Mouse (Mus musculus): ENCODE data around the gene Krtap7-1.

Gene Krtap7-1

DNA sequence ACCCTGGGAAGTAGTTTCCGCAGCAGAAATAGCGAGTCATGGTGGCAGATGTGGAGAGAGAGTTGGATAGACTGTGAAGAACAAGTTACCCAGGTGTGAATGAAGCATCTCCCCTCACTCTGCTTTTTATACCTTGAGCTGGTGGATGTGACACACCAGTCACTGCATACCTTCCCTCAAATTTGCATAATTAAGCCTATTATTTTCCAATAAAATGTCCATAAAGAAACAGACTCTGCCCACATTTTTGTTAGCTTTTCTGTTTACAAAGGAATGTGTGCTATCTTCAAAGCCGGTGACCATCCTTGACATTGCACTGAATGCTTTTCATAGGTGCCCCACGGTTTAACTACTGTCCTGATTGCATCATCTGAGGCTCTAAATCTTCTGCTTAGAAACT is at the start of gene Krtap7-1:
TSS of gene Krtap7-1 (minus strand) at position 101 of the 400 bp plus-strand sequence.
- no peak for DNase-seq (ENCODE audit: inconsistent ontology term)

DNA sequence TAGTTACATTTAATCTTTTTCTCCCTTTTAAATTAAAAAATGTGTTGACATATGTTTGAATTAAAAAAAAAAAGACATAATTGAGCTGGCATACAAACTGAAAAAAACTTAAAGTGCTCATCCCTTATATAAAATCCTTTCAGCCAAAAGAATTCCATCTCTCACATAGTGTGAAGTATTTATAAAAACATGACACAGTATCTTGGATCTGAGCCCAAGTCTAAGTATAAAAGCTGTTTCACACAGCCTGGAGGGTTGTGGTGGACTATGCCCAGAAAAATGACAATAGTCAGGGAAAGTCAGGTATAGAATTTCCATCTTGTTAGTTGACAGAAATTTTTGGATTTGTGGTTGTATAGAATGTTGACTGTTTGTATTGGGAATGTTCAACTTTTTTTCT is 42.2 kb upstream of the Krtap7-1 start:
- peak; percentile 7 for DNase-seq (ENCODE audit: inconsistent ontology term)

DNA sequence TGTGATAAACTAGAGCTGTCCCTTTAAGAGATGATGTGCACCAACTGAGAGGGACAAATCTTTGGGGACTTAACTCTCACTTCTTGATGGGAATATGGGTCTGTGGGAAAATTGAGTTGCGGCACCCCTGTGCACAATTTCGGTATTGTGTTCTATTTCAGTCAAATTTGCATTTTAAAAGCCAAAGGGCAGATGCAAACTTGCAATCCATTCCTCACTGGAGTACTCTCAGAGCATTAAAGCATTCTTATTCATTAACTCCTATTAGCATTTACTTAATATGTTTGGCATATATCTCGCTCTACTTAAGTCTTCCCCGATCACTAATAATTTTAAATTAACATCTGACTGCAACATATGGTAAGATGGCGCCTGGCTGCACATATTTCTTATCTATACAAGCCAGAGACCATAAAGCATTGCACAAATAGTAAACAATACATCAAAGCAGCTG is 29.9 kb upstream of the Krtap7-1 start:
- DNase-seq (ENCODE audit: inconsistent ontology term), result no peak

DNA sequence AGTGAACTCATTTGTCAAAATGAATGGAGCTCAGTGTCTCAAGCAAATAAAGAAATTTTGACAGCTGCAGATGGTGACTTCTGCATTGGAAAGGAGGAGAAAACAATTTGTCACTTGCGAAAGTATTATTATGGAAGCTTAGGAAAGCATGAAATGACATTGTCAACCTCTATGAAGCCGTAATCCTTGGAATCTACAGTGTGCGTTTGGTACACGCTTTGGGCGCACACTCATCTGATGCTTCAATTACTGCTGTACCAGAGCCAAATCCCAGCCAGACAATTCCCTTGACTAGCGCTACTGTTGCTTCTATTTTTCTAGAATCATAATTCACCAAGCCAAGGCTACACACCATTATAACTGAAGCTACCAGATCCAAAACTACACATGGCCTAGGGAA is 29.2 kb upstream of the Krtap7-1 start:
- DNase-seq (ENCODE audit: inconsistent ontology term), result no peak

DNA sequence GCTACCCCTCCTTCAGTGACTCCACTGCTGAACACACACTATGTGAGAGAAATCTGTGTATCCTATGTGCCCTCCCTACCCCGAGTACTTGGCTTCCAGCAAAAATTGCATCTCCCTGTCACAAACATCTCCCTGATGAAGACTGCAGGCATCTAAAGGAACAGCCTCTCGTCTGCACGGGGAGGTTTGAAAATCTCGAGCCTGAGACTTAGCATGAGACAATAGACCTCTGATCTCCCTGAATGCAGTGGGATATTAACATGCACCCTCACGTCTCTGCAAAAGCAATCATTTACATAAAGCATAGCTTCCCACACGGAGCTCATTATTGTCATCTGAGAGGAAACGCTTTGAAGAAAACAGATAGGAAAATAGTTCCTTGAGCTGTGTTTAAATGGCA is 22.4 kb upstream of the Krtap7-1 start:
- DNase-seq (ENCODE audit: inconsistent ontology term), result no peak

DNA sequence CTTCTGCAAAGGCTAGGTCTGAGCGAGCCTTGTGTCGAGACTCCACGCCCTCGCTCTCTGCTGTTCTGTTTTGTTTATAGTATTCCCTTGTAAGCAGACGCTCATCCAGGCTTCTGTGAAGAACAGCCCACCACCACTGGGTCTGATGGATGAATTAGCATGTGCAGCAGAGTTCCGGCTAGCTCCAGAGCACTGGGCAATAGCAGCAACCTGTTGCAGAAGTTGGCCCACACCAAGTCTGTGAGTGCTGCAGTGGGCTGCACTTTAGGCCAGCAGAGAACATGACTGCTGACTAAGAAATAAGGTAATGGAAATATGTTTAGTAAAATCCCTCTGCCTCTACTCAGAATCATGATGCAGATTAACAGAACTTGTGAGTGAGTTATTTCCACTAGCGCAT is 21.7 kb upstream of the Krtap7-1 start:
- no peak for DNase-seq (ENCODE audit: inconsistent ontology term)

DNA sequence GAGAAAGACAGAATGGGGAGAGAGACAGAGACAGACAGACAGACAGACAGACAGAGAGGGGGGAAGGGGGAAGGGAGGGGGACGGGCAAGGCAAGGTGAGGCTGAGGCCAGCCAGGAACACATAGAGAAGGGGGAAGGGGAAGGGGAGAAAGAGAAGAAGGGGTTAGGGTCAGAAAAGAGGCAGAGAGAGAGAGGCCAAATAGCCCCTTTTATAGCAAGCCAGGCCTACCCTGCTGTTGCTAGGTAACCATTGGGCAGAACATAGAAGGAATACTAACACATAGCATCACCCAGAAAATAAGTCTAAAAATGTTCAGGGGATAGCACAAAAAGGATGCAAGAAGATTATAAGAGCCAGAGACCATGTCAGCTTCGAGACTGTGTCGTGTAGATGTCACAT is 20.3 kb upstream of the Krtap7-1 start:
- DNase-seq (ENCODE audit: inconsistent ontology term), result no peak

DNA sequence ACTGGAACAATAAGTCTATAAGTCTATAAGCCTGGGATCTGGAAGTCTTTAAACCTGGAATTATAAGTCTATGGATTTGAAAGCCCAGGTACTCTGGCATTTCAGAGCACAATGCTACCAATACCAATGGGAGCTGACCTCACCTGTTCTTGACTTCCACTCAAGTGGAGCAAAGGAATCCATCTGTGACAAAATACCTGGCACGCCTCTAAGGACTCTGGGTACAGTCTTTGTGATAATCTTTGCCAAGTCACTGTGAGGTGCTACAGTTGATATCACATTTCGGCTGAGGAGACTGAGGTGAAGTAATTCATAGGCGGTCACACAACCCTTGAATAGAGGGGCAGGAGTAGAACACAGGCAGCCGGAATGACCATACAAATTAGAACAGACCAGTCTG is 12.9 kb upstream of the Krtap7-1 start:
- no peak for DNase-seq (ENCODE audit: inconsistent ontology term)

DNA sequence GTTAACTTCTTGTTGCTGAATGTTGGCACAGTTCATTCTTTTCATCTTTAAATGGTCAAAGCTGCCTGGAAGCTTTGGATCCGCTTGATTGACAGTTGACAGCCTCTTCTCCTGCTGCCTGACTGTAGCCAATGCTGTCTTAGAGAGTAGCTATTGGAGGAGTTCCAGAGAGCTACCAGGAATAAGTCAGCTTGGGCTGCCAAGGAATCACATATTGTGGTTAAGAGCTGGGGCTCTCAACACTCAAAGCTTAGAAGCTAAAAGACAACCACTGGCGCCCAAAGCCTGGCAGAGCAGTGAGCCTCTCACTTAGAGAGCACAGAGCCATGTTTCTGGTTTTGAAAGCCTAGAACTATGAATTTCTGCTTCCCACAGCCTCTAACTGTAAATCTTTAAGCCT is 12.4 kb upstream of the Krtap7-1 start:
- DNase-seq (ENCODE audit: inconsistent ontology term), result no peak

DNA sequence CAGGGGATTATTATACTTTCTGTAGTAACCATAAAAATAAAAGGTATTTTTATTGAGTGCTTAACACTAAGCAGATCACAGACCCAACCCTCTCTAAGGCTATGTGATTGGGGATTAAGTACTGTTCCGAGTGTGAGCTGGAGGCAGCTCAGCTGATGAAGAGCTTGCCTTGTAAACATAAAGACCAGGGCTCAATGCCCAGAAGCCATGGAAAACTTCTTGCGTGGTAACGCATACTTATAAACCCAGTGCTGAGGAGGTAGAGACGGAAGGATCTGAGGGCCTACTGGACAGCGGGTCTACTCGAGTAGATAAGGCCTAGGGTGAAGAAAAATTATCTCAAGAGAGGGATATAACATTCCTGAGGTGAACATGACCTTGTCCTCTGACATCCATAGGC is 12.0 kb upstream of the Krtap7-1 start:
- DNase-seq (ENCODE audit: inconsistent ontology term), result no peak

DNA sequence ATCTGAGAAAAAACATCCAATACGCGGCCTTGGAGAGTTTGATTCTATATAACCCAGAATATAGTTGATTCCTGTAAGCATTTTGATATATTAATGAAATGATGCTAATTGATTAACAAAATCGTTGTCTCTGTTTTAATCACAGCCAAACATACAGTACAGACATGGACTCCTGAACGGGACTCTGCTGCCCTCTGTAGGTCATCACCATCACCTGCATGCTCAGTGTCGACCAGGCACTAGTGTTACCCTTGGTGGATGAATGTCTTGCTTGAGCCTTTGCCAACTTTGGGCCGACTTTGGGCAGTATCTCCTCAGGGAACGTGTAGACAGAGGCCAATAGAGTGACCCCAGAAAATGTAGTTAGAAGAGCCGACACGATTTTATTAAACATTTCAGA is 9.5 kb upstream of the Krtap7-1 start:
- DNase-seq (ENCODE audit: inconsistent ontology term), result no peak

DNA sequence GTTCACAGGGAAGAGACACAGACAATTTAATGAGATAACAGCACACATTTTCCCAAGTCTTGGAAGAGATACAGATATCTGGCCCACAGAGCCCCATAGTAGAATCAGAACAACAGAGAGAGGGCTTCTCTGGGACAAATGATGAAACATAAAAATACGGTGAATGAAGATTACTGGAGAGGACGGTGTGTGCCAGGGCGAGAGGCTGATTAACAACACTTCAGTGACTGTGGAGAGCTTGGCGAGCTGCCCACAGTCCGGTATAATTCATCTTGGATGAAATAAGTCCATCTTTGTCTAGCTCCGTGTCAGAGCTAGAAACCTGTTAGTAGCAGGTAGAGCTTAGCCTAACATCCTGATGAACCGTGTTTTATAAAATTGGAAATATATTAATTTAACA is 5.3 kb upstream of the Krtap7-1 start:
- peak; percentile 17 for DNase-seq (ENCODE audit: inconsistent ontology term)

DNA sequence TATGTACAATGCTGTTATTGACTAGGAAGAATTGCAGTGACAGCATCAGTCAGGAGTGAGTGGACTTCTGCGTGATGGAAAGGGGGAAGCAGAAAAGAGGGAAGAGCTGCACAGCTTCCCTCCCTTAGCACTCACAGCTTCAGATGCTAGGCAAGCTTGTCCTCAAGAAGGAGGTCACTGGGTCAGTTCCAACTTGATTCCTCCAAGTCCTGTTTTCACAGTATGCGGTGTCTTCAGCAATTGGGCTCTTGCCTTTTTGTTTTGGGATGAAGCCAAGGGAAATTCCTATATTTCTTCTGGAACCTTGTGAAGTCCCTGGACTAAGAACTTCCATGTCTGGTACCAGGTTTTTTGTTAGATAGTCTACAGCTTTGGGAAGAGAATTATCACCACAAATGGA is 4.6 kb downstream of the Krtap7-1 start:
- no peak for DNase-seq (ENCODE audit: inconsistent ontology term)

DNA sequence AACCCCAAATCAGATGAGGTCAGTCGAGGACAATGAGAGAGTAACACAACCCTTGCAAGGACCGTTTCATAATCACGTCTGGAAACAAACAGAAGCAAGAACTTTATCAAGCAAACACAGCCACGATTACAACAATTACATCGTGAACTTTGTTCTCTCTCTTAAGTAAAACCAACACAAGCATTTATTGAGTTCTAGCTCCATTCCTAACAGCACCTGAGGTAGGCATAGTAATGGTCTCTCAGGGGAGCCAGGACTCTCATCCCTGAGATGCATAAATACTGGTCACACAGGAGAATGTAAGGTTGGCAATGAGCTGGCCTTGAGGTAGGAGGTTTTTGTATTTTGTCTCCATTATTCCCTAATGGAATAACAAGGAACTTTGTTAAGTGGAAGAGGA is 6.3 kb downstream of the Krtap7-1 start:
- no peak for DNase-seq (ENCODE audit: inconsistent ontology term)

DNA sequence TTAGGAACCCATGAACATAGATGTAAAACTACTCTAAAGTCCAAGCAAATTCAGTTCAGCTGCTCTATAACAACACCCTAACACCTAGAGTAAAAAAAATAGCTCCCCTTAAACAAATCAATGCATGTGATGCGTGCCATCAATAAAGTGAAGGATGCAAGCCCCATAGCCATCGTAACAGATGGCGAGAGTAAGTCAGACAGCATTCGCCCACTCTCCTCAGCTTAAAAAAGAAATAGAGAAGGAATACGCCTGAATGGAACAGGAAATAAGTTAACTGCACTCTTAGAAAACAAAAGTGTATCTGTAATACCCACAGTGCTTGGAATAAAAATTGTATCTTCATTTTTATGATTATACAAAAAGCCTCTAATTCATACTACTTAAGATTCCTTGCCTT is 11.1 kb downstream of the Krtap7-1 start:
- no peak for DNase-seq (ENCODE audit: inconsistent ontology term)

DNA sequence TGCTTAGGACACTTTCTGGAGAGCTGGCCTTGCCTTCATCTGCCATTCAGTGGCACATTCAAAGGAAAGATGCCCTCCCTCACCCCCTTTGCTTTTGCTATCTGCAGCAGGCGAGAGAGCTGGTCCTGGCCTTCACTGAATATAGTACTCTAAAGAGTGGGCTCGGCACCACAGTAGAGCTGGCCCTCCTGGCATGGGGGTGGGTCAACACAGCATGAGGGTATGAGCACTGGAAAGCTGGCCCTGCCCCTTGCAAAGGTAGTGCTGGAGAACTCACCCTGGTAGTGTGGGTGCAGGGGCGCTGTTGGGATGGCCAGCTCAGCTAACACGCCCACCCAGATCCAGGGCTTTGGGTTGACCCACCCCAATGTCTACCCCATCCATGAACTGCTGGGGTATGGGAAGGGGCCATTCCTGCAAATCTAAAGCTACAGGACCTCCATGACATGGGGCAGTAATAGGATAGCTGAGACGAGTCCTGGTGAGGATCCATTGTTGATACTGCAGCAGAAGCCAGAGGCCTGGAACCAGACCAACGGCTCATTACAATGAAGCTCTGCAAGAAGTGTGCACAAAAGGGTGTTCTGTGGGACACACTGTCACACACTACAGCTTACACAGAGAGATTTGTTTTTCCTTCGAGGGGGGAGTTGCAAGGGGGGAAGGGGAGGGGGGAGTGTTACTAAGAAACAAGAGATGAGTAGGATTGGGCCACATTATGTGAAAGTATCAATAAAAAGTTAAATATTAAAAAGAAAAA is 12.5 kb downstream of the Krtap7-1 start:
- no peak for DNase-seq (ENCODE audit: inconsistent ontology term)

DNA sequence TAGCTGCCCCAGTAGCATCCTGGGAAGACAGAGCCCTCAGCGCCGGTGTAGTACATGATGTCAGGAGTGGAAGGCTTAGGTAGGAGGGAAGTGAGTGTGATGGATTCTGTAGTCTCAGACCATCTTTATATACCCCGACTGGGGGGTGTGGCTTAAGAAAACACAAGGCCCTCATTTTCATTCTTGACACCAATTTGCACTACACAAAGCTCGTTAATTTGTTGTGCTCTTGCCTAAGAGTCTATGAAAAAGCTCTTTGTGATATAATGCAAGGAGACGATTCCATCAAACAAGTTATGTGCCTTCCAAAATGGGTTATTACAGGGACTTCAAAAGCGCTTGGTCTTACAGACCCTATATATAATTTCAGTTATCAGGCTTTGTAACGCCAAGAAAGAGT is 20.3 kb downstream of the Krtap7-1 start, which contains the start of gene Krtap8-1:
TSS of gene Krtap8-1 (minus strand) at position 101 of the 400 bp plus-strand sequence.
- no peak for DNase-seq (ENCODE audit: inconsistent ontology term)

DNA sequence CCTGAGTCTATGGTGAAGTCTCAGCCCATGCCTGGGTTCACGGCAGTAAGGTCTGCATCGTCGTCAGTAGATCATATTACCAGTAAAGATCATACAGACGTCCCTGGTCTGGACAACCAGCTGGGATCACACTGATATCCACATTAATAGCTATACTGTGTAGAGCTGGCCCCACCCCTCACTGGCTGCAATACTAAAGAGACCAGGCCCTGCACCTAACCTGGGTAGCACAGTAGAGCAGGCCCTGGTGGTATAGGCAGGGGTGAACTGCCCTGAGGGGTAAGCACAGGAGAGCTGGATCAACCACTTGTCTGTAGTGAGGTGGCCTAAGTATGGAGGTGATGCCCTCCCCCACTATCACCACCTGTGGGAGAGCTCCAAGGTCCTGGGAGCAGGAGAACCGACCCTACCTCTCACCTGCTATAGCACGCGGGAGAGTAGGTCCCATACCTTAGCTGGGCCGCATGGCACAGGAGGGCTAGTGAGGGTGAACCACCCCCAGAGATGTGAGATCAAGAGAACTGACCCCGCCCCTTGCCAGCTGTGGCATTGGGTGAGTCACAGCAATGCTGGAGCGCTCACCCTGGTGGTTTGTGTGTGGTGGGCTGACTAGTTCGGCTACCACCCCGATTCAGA is 30.3 kb downstream of the Krtap7-1 start:
- DNase-seq (ENCODE audit: inconsistent ontology term), result no peak

DNA sequence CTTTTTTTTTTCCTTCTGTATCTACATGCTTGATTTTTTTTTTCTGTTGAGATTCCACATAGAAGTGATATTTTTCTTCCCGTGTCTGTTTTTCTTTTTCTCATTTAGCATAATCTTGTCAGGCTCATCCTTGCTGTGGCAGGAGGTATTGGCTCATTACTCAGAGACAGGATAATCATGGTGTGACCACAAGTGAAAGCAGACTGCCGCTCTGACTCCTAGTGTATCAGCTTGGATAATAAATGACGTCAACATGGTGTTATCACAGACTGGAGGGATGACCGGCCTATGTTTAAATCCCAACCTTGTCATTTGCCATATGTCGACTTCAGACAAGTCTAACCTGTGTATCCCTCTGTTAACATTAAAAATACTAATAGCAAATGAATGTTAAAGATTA is 46.9 kb downstream of the Krtap7-1 start:
- peak; percentile 40 for DNase-seq (ENCODE audit: inconsistent ontology term)

Data from Muller cell, postnatal 12 days (primary cell).